Mouse (Mus musculus) ES-E14 (cell line): ENCODE data around the gene Atp6v0e. TPM values are rescaled to one million over a fixed set of nuclear protein-coding genes. Genes with fewer than 3 reads are reported as not detected.

Experiments
- DNase-seq: peaks from one replicate; pipeline ENCODE4 v3.0.0-alpha.2; 2013; ENCODE audit warnings: low read depth, low spot score
- H3K27ac ChIP-seq: 2 replicates; pipeline ENCODE4 v1.5.1; 2012; ENCODE audit warnings: low read depth, mild to moderate bottlenecking, low read length, moderate library complexity, mixed read lengths; ENCODE audit not compliant: poor library complexity, insufficient read depth, severe bottlenecking
- H3K36me3 ChIP-seq: 2 replicates; pipeline ENCODE4 v1.6.1; 2012; ENCODE audit warnings: mild to moderate bottlenecking, low read length, moderate library complexity, mixed read lengths; ENCODE audit not compliant: control insufficient read depth, poor library complexity, insufficient read depth, severe bottlenecking
- H3K4me1 ChIP-seq, 2 experiments: fragments of 150-350 bp in 1 of 2; sonication (generic) in 1 of 2; 2 replicates each; pipeline ENCODE4 v1.6.1; 2012; ENCODE audit warnings: low read length in 2 of 2, mild to moderate bottlenecking in 1 of 2, mixed read lengths in 1 of 2; ENCODE audit not compliant: control insufficient read depth in 2 of 2, insufficient read depth in 2 of 2, poor library complexity in 1 of 2
- H3K4me3 ChIP-seq, 2 experiments: fragments of 150-350 bp in 1 of 2; sonication (generic) in 1 of 2; 2 replicates each; pipeline ENCODE4 v1.5.1; 2012; ENCODE audit warnings: low read length in 2 of 2, low read depth in 1 of 2, mild to moderate bottlenecking in 1 of 2, mixed read lengths in 1 of 2; ENCODE audit not compliant: insufficient read depth in 1 of 2, poor library complexity in 1 of 2, severe bottlenecking in 1 of 2
- H3K9ac ChIP-seq: 2 replicates; pipeline ENCODE4 v1.6.1; 2012; ENCODE audit warnings: low read depth, mild to moderate bottlenecking, low read length, mixed read lengths; ENCODE audit not compliant: poor library complexity, insufficient read depth, severe bottlenecking
- H3K9me3 ChIP-seq: fragments of 150-350 bp; sonication (generic); 2 replicates; pipeline ENCODE4 v1.6.1; 2012; ENCODE audit warnings: low read depth, mild to moderate bottlenecking, low read length; ENCODE audit not compliant: control insufficient read depth, insufficient read depth
- CHD2 ChIP-seq: IDR thresholded peaks from 2 replicates; pipeline ENCODE4 v1.6.1; 2014; ENCODE audit warnings: mild to moderate bottlenecking, low read depth, low read length, inconsistent platforms
- HCFC1 ChIP-seq: IDR thresholded peaks from 2 replicates; pipeline ENCODE4 v1.6.1; 2012; ENCODE audit warnings: low read length, inconsistent platforms, borderline replicate concordance; ENCODE audit not compliant: insufficient read depth
- MAFK ChIP-seq: IDR thresholded peaks from 2 replicates; pipeline ENCODE4 v1.6.1; 2014; ENCODE audit warnings: mild to moderate bottlenecking, low read depth, low read length, inconsistent platforms; ENCODE audit not compliant: insufficient read depth
- ZC3H11A ChIP-seq: IDR thresholded peaks from 2 replicates; pipeline ENCODE4 v1.6.1; 2012; ENCODE audit warnings: low read depth, mild to moderate bottlenecking, inconsistent platforms, low read length, borderline replicate concordance
- ZNF384 ChIP-seq: IDR thresholded peaks from 2 replicates; pipeline ENCODE4 v1.6.1; 2012; ENCODE audit warnings: low read depth, low read length, inconsistent platforms
- in situ Hi-C, 2 experiments: fragments of 600-800 bp; cut with MboI; formaldehyde crosslinking; loops; one replicate each; pipeline ENCODE4 v1.15.1; 2025; ENCODE audit warnings: low sequenced_read_pairs in 2 of 2, inconsistent platforms in 1 of 2; ENCODE audit not compliant: unreplicated experiment in 2 of 2
- total RNA-seq: library from RNA; depleted of rRNA; stranded (reverse); fragments of 300-350 nt; gene quantifications from 2 replicates; pipeline ENCODE4 v1.2.3, GENCODE M21; 2012

The Atp6v0e gene
- total RNA-seq, 1 experiment, result 252 TPM

- H3K27ac ChIP-seq, result no peak overlapping the region
- no peak for DNase-seq
- TF ChIP-seq HCFC1, result no peak
- TF ChIP-seq ZC3H11A, result no peak
- TF ChIP-seq CHD2, result no peak
- TF ChIP-seq MAFK, result no peak
- no peak for TF ChIP-seq ZNF384
- H3K4me3 ChIP-seq, result no peak overlapping the region
- no peak overlapping the region for H3K9ac ChIP-seq
- H3K36me3 ChIP-seq, result peaks cover 55% of the 10 kb centered on the region
- H3K9me3 ChIP-seq, result no peaks in the 10 kb centered on the region
- H3K4me1 ChIP-seq, result peaks cover 0 to 5% of the 10 kb centered on the region in 2 experiments; a peak in 1 of 4 replicates
- in situ Hi-C loops, result no loop called here
These were observed 19.6 kb upstream of the Atp6v0e start for GRCm38 (mm10) chr17:26643456-26643855.

GRCm38 (mm10) chr17:26643993-26644392 lies 19.0 kb upstream of the Atp6v0e start:
- Histone ChIP-seq H3K4me3 (no peak overlapping the region), H3K9me3 (no peaks in the 10 kb centered on the region), H3K36me3 (peaks cover 50% of the 10 kb centered on the region), H3K4me1 (peaks cover 0 to 3% of the 10 kb centered on the region in 2 experiments; a peak in 1 of 4 replicates), H3K27ac (no peak overlapping the region), H3K9ac (no peak overlapping the region)
- TF ChIP-seq HCFC1, result no peak
- no peak for TF ChIP-seq CHD2
- no peak for TF ChIP-seq ZC3H11A
- no peak for TF ChIP-seq ZNF384
- TF ChIP-seq MAFK, result no peak
- DNase-seq, result no peak
- in situ Hi-C loops, result no loop called here

GRCm38 (mm10) chr17:26644509-26645410 lies 18.3 kb upstream of the Atp6v0e start:
- Histone ChIP-seq H3K9me3 (no peaks in the 10 kb centered on the region), H3K4me1 (peaks cover 0 to 3% of the 10 kb centered on the region in 2 experiments; a peak in 1 of 4 replicates), H3K36me3 (peaks cover 46% of the 10 kb centered on the region), H3K4me3 (no peak overlapping the region), H3K27ac (no peak overlapping the region), H3K9ac (no peak overlapping the region)
- no peak for TF ChIP-seq MAFK
- no peak for TF ChIP-seq HCFC1
- no peak for TF ChIP-seq CHD2
- no peak for TF ChIP-seq ZC3H11A
- DNase-seq, result no peak
- in situ Hi-C loops, result no loop called here

GRCm38 (mm10) chr17:26645411-26645854 lies 17.6 kb upstream of the Atp6v0e start:
- TF ChIP-seq CHD2 (no peak), HCFC1 (no peak), ZNF384 (no peak), ZC3H11A (no peak), MAFK (no peak)
- H3K9ac ChIP-seq, result no peak overlapping the region
- peaks cover 0 to 3% of the 10 kb centered on the region in 2 experiments; a peak in 1 of 4 replicates for H3K4me1 ChIP-seq
- no peak overlapping the region for H3K4me3 ChIP-seq
- peaks cover 43% of the 10 kb centered on the region for H3K36me3 ChIP-seq
- no peak overlapping the region for H3K27ac ChIP-seq
- DNase-seq, result no peak
- in situ Hi-C loops, result no loop called here
- no peaks in the 10 kb centered on the region for H3K9me3 ChIP-seq
